Mouse (Mus musculus): ENCODE data around the gene Ezh1.

GRCm38 (mm10) chr11:101179306-101179705 is 47.0 kb downstream of the Ezh1 start:
- TF ChIP-seq CTCF (conservative IDR thresholded peaks at IDR 0.05; ENCODE audit: insufficient read depth, insufficient read length, low read depth, low read length): no peak
- no peak for TF ChIP-seq POLR2A (IDR thresholded peaks at IDR 0.05; ENCODE audit: low read depth, low read length)
